Mouse (Mus musculus) midbrain, embryonic 10.5 days (tissue): ENCODE data around the gene Hist1h1e. TPM values are rescaled to one million over a fixed set of nuclear protein-coding genes. Genes with fewer than 3 reads are reported as not detected.
"Not testable (repeated sequence)": the region's sequence is repeated elsewhere in the genome, so short reads cannot be mapped to it uniquely, and the experiment has no call there.

ENCODE experiments used
- DNase-seq: peaks from one replicate; pipeline ENCODE4 v3.0.0-alpha.2; 2017; ENCODE audit warnings: low spot score
- H3K27ac ChIP-seq: fragments of 300-500 bp; sonication (generic); replicated peaks from 2 replicates; pipeline ENCODE4 v1.5.1; 2016; ENCODE audit warnings: mild to moderate bottlenecking
- H3K27me3 ChIP-seq: fragments of 300-500 bp; sonication (generic); 2 replicates; pipeline ENCODE4 v1.6.1; 2016; ENCODE audit warnings: low read depth, mild to moderate bottlenecking; ENCODE audit not compliant: poor library complexity, severe bottlenecking
- H3K36me3 ChIP-seq: fragments of 300-500 bp; sonication (generic); 2 replicates; pipeline ENCODE4 v1.6.1; 2016; ENCODE audit warnings: mild to moderate bottlenecking, moderate library complexity
- H3K4me1 ChIP-seq: fragments of 300-500 bp; sonication (generic); 2 replicates; pipeline ENCODE4 v1.6.1; 2016
- H3K4me3 ChIP-seq: fragments of 300-500 bp; sonication (generic); 2 replicates; pipeline ENCODE4 v1.5.1; 2016; ENCODE audit warnings: mild to moderate bottlenecking, moderate library complexity
- H3K9me3 ChIP-seq: fragments of 300-500 bp; sonication (generic); replicated peaks from 2 replicates; pipeline ENCODE4 v1.6.1; 2016; ENCODE audit warnings: mild to moderate bottlenecking
- WGBS: fragments of 180-500 bp; shearing (Covaris S2); methylation state at CpG from one replicate; pipeline ENCODE4 v1.1.7; 2016; 5-methylcytosine and 5-hydroxymethylcytosine counted together
- polyA plus RNA-seq: library from polyadenylated mRNA; unstranded; fragments of >200 nt; fragmentation: Nextera tagmentation; extraction: Ambion mirVana; gene quantifications from 2 replicates; pipeline ENCODE4 v1.2.1, GENCODE M21; 2016

The Hist1h1e gene
- polyA plus RNA-seq = 18.0 and 22.4 TPM in 2 replicates

DNA sequence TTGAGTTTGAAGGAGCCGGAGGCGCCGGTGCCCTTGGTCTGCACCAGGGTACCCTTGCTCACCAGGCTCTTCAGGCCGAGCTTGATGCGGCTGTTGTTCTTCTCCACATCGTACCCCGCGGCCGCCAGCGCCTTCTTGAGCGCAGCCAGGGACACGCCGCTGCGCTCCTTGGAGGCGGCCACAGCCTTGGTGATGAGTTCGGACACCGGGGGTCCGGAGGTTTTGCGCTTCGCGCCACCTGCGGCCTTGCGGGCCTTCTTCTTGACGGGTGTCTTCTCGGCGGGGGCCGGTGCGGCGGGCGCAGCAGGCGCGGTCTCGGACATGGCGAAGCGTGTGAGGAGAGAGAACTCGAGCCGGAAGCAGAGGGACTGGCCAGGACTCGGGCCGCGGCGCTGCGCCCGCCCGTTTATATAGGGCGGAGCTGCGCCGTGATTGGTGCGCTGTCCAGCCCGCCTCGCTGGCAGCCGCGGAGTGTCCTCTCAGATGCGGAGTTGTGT lies at the start of gene Hist1h1e:
Gene Hist1h1e (minus strand): TSS at position 384 of the 497 bp plus-strand sequence.
- H3K4me3 ChIP-seq = peak within 1 kb of the TSS; percentile 70
- peaks cover 23% of the 10 kb centered on the region for H3K27me3 ChIP-seq
- not testable (repeated sequence) for H3K36me3 ChIP-seq, H3K9me3 ChIP-seq
- WGBS = under 1% methylated on average over 53 of the region's 53 CpGs
- peak; percentile 91 for DNase-seq
- peaks cover 20% of the 10 kb centered on the region for H3K4me1 ChIP-seq
- peak within 1 kb of the TSS; percentile 96 for H3K27ac ChIP-seq

DNA sequence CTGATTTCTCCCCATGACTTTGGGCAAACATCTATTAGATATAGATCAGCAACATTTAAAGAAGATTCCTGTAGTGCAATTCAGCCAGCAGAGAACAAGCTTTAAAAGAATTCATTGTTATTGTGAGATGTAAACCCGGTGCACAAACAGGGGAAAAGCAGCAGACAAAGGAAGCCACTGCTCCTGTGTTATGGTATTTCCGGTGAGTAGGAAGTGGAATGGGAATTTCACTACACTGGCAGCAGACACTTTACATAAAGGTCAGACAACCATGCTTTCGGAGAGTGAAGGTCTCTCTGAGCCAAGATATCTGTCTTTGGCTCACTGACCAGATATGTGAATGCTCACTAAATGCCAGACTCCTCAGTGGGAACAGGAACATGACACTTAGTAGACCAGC lies 40.2 kb upstream of the Hist1h1e start:
- 78% methylated on average over 3 of the region's 3 CpGs for WGBS
- Histone ChIP-seq H3K27me3 (no peaks in the 10 kb centered on the region), H3K9me3 (no peaks in the 10 kb centered on the region), H3K4me3 (no peak overlapping the region), H3K27ac (no peak overlapping the region), H3K4me1 (no peaks in the 10 kb centered on the region), H3K36me3 (no peaks in the 10 kb centered on the region)
- DNase-seq = no peak

DNA sequence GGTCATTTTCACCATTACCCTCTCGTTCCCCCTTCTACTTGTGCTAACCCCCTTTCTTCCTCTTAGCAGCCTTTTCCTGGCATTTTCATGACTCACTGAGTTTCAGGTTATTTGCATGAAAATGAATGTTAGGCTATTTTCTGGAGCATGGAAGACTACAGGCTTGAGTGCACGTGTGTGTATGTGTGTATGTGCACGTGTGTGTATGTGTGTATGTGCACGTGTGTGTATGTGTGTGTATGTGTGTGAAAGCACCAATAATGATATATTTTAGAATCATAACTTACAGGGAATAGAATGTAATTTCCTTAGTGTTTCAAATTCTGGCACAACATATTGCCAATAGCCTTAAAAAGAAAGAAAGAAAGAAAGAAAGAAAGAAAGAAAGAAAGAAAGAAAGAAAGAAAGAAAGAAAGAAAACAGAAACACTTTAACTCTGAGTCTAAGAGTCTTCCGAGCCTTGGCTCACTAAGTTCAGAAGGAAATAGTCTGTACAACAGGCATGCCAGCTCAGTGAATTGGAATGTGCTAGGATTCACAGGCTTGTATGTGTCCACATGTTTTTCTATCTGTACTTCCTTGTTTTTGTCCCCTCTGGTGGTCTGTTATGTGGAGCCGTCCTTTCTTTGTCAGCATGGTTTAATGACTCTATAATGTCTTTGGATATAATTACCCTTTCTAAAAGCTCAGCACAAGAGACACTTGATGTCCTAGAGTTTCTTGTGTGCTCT lies 37.4 kb upstream of the Hist1h1e start:
- H3K4me3 ChIP-seq = no peak overlapping the region
- WGBS = 83% methylated on average over 6 of the region's 6 CpGs
- H3K27ac ChIP-seq = no peak overlapping the region
- no peaks in the 10 kb centered on the region for H3K36me3 ChIP-seq
- no peaks in the 10 kb centered on the region for H3K9me3 ChIP-seq
- H3K27me3 ChIP-seq = no peaks in the 10 kb centered on the region
- no peaks in the 10 kb centered on the region for H3K4me1 ChIP-seq
- DNase-seq = no peak

DNA sequence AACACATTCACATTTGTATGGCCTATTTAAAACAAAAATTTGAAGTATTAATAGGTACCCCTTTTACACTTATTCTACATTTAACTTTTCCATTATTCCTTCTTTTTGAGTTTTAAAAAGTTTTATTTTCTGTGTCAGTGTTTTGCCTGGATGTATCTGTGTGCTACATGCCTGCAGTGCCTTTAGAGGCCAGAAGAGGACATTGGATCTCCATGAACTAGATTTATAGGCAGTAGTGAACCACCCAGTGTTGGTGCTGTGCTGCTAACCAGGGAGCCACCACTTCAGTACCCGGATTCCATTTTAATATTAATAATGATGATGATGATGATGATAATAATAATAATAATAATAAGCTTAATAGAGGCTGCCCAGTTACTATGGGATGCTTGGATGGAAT lies 8.3 kb upstream of the Hist1h1e start:
- Histone ChIP-seq H3K9me3 (no peaks in the 10 kb centered on the region), H3K4me3 (no peak overlapping the region), H3K27ac (no peak overlapping the region), H3K4me1 (peaks cover 5% of the 10 kb centered on the region; the same call in 1 of the 2 replicates), H3K27me3 (peaks cover 21% of the 10 kb centered on the region), H3K36me3 (no peaks in the 10 kb centered on the region)
- 37% methylated on average over 1 of the region's 1 CpGs for WGBS
- DNase-seq = no peak

DNA sequence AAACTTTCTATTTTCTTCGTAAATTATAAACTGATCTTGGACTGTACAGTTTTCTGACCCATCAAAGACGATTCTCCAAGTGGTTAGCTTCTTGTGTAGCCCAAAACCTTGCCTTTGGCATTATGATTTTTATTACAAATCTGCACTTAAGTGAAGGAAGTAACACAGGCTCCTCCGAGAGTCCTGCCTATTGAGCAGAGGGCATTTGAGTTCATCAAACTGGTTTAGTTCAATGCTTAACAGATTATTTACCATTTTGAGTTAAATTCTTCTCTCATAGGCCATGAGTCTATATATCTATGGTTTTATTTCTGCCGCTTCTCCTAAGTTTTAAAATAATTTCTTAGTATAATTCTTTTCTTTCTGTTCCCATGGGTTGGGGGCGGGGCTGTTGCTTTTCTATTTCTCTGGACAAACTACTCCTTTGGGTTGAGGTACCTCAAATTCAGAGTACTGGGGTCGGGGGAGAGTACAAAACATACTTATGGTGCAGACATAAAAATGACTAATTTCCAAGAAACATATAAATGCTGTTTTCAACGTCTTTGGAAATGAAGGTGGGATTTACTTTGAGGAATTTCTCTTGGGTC lies 598 bp upstream of the Hist1h1e start:
- H3K27me3 ChIP-seq = peaks cover 23% of the 10 kb centered on the region
- H3K4me3 ChIP-seq = peak overlapping the region; percentile 70
- peaks cover 22% of the 10 kb centered on the region for H3K4me1 ChIP-seq
- peak overlapping the region; percentile 96 for H3K27ac ChIP-seq
- no peak for DNase-seq
- H3K36me3 ChIP-seq = no peaks in the 10 kb centered on the region
- H3K9me3 ChIP-seq = no peaks in the 10 kb centered on the region
- WGBS = 30% methylated on average over 7 of the region's 7 CpGs

DNA sequence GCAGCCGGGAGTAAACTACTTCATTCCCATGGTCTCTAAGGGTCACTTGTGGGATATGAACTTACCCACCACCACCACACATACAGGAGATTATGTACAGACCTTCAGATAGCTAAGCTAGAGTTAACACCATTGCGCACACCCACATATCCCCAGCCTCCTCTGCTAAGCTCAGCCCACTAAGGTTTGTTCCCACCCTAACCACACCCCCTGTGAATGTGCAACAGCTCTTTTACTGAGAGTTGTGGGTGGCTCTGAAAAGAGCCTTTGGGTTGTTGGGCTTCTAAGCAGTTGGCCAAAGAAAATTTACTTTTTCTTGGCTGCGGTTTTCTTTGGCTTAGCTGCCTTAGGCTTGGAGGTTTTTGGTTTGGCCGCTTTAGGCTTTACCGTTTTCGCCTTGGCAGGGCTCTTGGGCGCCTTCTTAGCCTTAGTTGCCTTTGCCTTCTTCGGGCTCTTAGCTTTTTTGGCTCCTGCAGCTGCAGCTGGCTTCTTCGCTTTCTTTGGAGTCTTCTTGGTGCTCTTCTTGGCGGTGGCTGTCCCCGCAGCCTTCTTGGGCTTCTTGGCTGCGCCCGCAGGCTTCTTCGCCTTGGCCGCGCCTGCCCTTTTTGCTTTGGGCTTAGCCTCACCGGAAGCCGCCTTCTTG lies 705 bp downstream of the Hist1h1e start:
- Histone ChIP-seq H3K4me1 (peaks cover 20% of the 10 kb centered on the region), H3K36me3 (no peaks in the 10 kb centered on the region), H3K27me3 (peaks cover 20% of the 10 kb centered on the region), H3K27ac (peak overlapping the region; percentile 96), H3K9me3 (no peaks in the 10 kb centered on the region), H3K4me3 (peak overlapping the region; percentile 70)
- DNase-seq = peak; percentile 68
- WGBS = under 1% methylated on average over 18 of the region's 18 CpGs

DNA sequence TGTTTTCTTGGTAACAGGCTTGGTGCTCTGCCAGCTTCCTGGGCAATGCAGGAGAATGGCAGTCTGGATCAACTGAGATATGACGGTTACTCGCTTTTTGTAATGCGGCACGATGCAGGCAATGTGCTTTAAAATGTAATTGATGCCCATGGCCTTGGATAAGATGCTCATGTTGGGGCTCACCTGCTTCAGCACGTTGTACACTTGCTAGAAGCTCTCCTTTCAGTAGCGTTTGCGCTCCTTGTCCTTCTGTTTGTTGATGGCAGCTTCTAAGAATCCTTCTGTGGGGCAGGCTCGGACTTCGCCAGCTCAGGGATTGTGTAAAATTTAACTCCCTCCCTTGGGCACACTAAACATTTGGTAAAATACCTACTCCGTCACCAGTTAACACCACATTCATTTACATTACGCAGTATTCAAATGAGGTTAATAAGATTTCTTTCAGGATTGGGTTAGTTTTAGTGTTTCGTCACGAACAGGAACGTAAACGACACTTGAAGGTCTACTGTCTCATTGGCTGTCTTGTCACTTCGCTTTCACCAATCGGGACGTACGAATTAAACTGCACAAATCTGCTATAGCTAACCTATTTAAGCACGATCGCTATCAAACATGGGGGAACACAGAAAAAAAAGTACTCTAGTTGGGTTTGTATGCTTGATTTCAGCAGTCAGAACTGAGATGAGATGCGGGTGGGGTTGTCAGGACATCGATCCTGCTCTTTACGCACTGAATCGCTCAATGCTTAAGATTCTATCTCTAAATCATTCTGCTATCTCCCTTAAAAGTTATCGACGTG lies 1.4 kb downstream of the Hist1h1e start, which contains the start of gene Hist1h2be:
Gene Hist1h2be (minus strand): TSS at position 392 of the 799 bp plus-strand sequence.
- Histone ChIP-seq H3K27me3 (peaks cover 13% of the 10 kb centered on the region), H3K27ac (peak within 1 kb of the TSS; percentile 96), H3K4me3 (peak within 1 kb of the TSS; percentile 70), H3K9me3 (no peaks in the 10 kb centered on the region), H3K4me1 (peaks cover 20% of the 10 kb centered on the region), H3K36me3 (no peaks in the 10 kb centered on the region)
- DNase-seq = peak; percentile 69
- 2% methylated on average over 27 of the region's 27 CpGs for WGBS

DNA sequence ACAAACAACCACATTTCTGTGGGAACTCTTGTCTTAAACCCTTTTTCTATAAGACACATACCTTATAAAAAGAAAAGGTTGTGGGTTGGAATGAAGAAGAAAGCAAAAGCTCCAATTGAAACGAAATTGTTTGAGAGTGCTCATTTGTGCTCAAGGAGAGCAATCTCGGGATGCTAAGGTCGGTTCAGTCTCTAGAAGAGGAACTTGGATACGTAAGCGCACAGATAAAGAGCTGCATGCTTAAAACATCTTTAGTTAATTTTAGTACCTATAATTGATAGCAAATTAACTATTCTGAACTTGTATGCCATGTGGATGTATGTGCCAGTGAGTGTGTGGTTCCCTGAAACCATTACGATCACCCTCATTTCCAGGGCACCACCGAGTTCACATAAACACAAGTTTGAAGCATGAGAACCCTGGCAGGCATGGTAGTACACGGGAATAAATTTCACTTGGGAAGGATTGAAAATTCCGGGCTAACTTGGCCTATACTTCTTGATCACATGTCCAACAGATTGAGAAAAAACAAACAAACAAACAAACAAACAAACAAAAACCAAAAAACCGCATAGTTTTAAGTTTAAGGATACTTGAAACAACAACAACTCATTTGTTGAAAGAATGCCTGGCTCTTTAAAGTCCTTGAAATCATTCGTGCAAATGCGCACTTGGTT lies 2.2 kb downstream of the Hist1h1e start:
- no peaks in the 10 kb centered on the region for H3K9me3 ChIP-seq
- H3K27ac ChIP-seq = peak overlapping the region; percentile 96
- H3K36me3 ChIP-seq = no peaks in the 10 kb centered on the region
- H3K27me3 ChIP-seq = peaks cover 6% of the 10 kb centered on the region
- peak; percentile 16 for DNase-seq
- 59% methylated on average over 12 of the region's 12 CpGs for WGBS
- H3K4me3 ChIP-seq = peak overlapping the region; percentile 70
- H3K4me1 ChIP-seq = peaks cover 20% of the 10 kb centered on the region

DNA sequence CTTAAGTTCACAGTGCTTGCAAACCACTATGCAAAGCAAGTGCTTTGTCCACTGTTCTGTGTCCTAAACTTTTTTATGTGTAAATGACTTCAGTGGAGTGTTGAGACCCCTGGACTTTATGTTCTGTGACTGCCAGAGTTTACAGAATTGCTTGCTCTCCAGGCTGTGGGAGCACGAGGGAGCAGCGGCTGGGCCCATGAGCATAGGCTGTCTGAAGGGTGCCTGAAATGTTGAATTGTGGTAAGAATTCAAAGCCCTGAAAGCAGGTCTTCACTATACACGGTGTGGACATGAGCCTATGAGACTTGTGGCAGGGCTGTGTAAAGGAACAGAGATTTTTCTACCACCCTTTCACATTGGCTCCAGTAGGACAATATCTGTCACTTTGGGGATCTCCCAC lies 10.7 kb downstream of the Hist1h1e start:
- Histone ChIP-seq H3K36me3 (no peaks in the 10 kb centered on the region), H3K4me1 (no peaks in the 10 kb centered on the region), H3K27me3 (no peaks in the 10 kb centered on the region), H3K27ac (no peak overlapping the region), H3K4me3 (no peak overlapping the region), H3K9me3 (no peaks in the 10 kb centered on the region)
- WGBS = 89% methylated on average over 3 of the region's 3 CpGs
- DNase-seq = no peak

DNA sequence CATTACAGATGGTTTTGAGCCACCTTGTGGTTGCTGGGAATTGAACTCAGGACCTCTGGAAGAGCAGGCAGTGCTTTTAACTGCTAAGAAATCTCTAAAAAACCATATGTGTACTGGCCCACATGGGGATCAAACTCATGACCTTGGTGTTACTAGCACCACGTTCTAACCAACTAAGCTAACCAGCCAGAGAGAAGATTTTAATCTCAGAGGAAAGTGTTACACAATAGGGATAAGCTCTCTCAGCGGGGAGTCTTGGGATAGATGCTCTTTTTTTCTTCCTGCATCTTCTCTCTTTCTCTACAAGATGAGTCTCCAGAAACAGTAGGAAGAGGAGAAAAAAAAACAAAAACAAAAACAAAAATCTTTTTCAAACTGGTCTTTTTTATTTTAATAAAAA lies 12.0 kb downstream of the Hist1h1e start:
- H3K27me3 ChIP-seq = no peaks in the 10 kb centered on the region
- H3K4me3 ChIP-seq = no peak overlapping the region
- DNase-seq = no peak
- no peaks in the 10 kb centered on the region for H3K4me1 ChIP-seq
- H3K36me3 ChIP-seq = no peaks in the 10 kb centered on the region
- H3K9me3 ChIP-seq = no peaks in the 10 kb centered on the region
- WGBS = 72% methylated on average over 2 of the region's 2 CpGs
- no peak overlapping the region for H3K27ac ChIP-seq

DNA sequence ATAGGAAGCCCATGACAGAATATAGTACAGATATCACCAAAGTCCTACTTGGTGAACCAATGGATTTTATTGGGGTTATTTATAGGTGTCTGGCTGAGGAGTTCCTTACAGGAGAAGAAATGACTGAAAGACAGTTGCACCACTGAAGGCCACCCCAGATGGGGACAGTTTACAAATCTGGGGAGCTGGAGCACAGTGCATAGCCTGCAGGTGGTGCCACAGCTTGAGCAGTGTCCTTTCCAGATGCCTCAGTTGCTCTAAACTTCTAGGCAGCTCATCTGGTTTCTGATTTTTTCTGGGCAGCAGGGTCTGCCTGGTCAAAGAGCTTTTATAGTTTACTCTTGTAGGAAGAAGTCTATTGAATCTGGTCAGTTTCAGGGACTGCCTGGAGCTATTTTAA lies 12.5 kb downstream of the Hist1h1e start:
- no peak for DNase-seq
- Histone ChIP-seq H3K27ac (no peak overlapping the region), H3K4me3 (no peak overlapping the region), H3K27me3 (no peaks in the 10 kb centered on the region), H3K4me1 (no peaks in the 10 kb centered on the region), H3K36me3 (no peaks in the 10 kb centered on the region), H3K9me3 (no peaks in the 10 kb centered on the region)

DNA sequence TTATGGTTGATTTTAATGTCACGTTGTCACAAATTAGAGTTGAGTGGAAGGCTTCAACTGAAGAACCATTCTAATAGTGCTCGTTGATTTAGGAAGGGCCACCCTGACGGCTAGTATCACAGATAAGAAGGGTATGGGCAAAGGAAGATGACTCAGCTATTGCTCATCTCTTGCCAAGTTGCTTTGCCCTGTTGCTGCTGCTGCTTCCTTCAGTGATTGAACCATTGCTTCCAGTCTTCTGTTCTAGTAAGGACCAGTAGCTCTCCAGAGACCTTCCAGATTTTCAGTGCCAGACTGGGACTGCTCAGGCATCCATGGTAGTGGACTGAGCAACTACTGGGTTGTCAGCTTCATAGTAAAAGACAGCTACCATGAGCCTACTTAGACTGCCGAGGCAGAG lies 13.1 kb downstream of the Hist1h1e start:
- H3K36me3 ChIP-seq = no peaks in the 10 kb centered on the region
- DNase-seq = no peak
- 89% methylated on average over 4 of the region's 4 CpGs for WGBS
- H3K27ac ChIP-seq = no peak overlapping the region
- no peak overlapping the region for H3K4me3 ChIP-seq
- H3K4me1 ChIP-seq = no peaks in the 10 kb centered on the region
- no peaks in the 10 kb centered on the region for H3K9me3 ChIP-seq
- H3K27me3 ChIP-seq = no peaks in the 10 kb centered on the region
